Mouse (Mus musculus): ENCODE data around the gene Fam151a. TPM values are rescaled to one million over a fixed set of nuclear protein-coding genes. Genes with fewer than 3 reads are reported as not detected.
"Not testable (repeated sequence)": the region's sequence is repeated elsewhere in the genome, so short reads cannot be mapped to it uniquely, and the experiment has no call there.

Gene Fam151a
- polyA plus RNA-seq, 1 experiment, result 449 TPM

GRCm38 (mm10) chr4:106772558-106772957 lies 38.9 kb downstream of the Fam151a start:
- Histone ChIP-seq H3K4me3 (ENCODE audit: low read depth, low read length) (no peak overlapping the region), H3K27me3 (ENCODE audit: control insufficient read depth, insufficient read depth, low read length) (no peaks in the 10 kb centered on the region), H3K27ac (ENCODE audit: insufficient read depth, low read depth, low read length) (peak overlapping the region; percentile 65), H3K4me1 (ENCODE audit: control insufficient read depth, insufficient read depth, insufficient read length, low read length) (peaks cover 11% of the 10 kb centered on the region; the same call in 1 of the 2 replicates), H3K36me3 (ENCODE audit: control insufficient read depth, insufficient read depth, low read length) (peaks cover 32% of the 10 kb centered on the region)
- WGBS, result 41% methylated on average over 1 of the region's 1 CpGs
- TF ChIP-seq CTCF (IDR thresholded peaks at IDR 0.05; ENCODE audit: extremely low read depth, insufficient read length, insufficient replicate concordance, low read depth, low read length) (no peak), POLR2A (IDR thresholded peaks at IDR 0.05; ENCODE audit: low read depth, low read length) (no peak)

DNA sequence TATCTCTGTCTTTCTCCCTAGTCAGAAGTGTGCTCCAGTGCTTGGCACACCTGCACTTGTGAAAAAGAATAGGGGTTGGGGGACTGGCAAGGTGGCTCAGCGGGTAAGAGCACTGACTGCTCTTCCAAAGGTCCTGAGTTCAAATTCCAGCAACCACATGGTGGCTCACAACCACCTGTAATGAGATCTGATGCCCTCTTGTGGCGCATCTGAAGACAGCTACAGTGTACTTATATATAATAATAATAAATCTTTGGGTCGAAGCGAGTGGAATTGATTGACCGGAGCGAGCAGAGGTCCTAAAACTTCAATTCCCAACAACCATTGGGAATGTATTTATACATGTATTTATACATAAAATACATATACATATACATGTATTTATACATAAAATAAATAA lies 42.1 kb downstream of the Fam151a start:
- peaks cover 25% of the 10 kb centered on the region; the same call in 1 of the 2 replicates for H3K4me1 ChIP-seq (ENCODE audit: control insufficient read depth, insufficient read depth, insufficient read length, low read length)
- not testable (repeated sequence) for H3K36me3 ChIP-seq (ENCODE audit: control insufficient read depth, insufficient read depth, low read length); H3K27me3 ChIP-seq (ENCODE audit: control insufficient read depth, insufficient read depth, low read length); H3K27ac ChIP-seq (ENCODE audit: insufficient read depth, low read depth, low read length); H3K4me3 ChIP-seq (ENCODE audit: low read depth, low read length)
- 89% methylated on average over 6 of the region's 6 CpGs for WGBS
- TF ChIP-seq CTCF (IDR thresholded peaks at IDR 0.05; ENCODE audit: extremely low read depth, insufficient read length, insufficient replicate concordance, low read depth, low read length), result peak; percentile 4; the same call in 1 of the 2 replicates

- Histone ChIP-seq H3K4me3 (ENCODE audit: low read depth, low read length) (no peak overlapping the region), H3K36me3 (ENCODE audit: control insufficient read depth, insufficient read depth, low read length) (peaks cover 1% of the 10 kb centered on the region; the same call in 1 of the 2 replicates), H3K27me3 (ENCODE audit: control insufficient read depth, insufficient read depth, low read length) (no peaks in the 10 kb centered on the region), H3K4me1 (ENCODE audit: control insufficient read depth, insufficient read depth, insufficient read length, low read length) (peaks cover 24% of the 10 kb centered on the region; the same call in 1 of the 2 replicates), H3K27ac (ENCODE audit: insufficient read depth, low read depth, low read length) (no peak overlapping the region)
- 52% methylated on average over 3 of the region's 3 CpGs for WGBS
- TF ChIP-seq POLR2A (IDR thresholded peaks at IDR 0.05; ENCODE audit: low read depth, low read length) (no peak), CTCF (IDR thresholded peaks at IDR 0.05; ENCODE audit: extremely low read depth, insufficient read length, insufficient replicate concordance, low read depth, low read length) (no peak)
Measured at GRCm38 (mm10) chr4:106776998-106777397, 43.3 kb downstream of the Fam151a start.

- WGBS, result 24% methylated on average over 5 of the region's 5 CpGs
- H3K27me3 ChIP-seq (ENCODE audit: control insufficient read depth, insufficient read depth, low read length), result no peaks in the 10 kb centered on the region
- H3K4me1 ChIP-seq (ENCODE audit: control insufficient read depth, insufficient read depth, insufficient read length, low read length), result peaks cover 15% of the 10 kb centered on the region; the same call in 1 of the 2 replicates
- H3K27ac ChIP-seq (ENCODE audit: insufficient read depth, low read depth, low read length), result peak overlapping the region; percentile 89
- TF ChIP-seq POLR2A (IDR thresholded peaks at IDR 0.05; ENCODE audit: low read depth, low read length) (no peak), CTCF (IDR thresholded peaks at IDR 0.05; ENCODE audit: extremely low read depth, insufficient read length, insufficient replicate concordance, low read depth, low read length) (no peak)
- H3K36me3 ChIP-seq (ENCODE audit: control insufficient read depth, insufficient read depth, low read length), result peaks cover 2% of the 10 kb centered on the region; the same call in 1 of the 2 replicates
- H3K4me3 ChIP-seq (ENCODE audit: low read depth, low read length), result no peak overlapping the region
Measured at GRCm38 (mm10) chr4:106778116-106778788, 44.6 kb downstream of the Fam151a start.

- Histone ChIP-seq H3K4me1 (ENCODE audit: control insufficient read depth, insufficient read depth, insufficient read length, low read length) (peaks cover 15% of the 10 kb centered on the region; the same call in 1 of the 2 replicates), H3K27me3 (ENCODE audit: control insufficient read depth, insufficient read depth, low read length) (no peaks in the 10 kb centered on the region), H3K27ac (ENCODE audit: insufficient read depth, low read depth, low read length) (no peak overlapping the region), H3K36me3 (ENCODE audit: control insufficient read depth, insufficient read depth, low read length) (peaks cover 11% of the 10 kb centered on the region; the same call in 1 of the 2 replicates), H3K4me3 (ENCODE audit: low read depth, low read length) (no peak overlapping the region)
- WGBS, result 82% methylated on average over 3 of the region's 3 CpGs
- no peak for TF ChIP-seq CTCF (IDR thresholded peaks at IDR 0.05; ENCODE audit: extremely low read depth, insufficient read length, insufficient replicate concordance, low read depth, low read length)
- TF ChIP-seq POLR2A (IDR thresholded peaks at IDR 0.05; ENCODE audit: low read depth, low read length), result no peak
Measured at GRCm38 (mm10) chr4:106780045-106780444, 46.4 kb downstream of the Fam151a start.

DNA sequence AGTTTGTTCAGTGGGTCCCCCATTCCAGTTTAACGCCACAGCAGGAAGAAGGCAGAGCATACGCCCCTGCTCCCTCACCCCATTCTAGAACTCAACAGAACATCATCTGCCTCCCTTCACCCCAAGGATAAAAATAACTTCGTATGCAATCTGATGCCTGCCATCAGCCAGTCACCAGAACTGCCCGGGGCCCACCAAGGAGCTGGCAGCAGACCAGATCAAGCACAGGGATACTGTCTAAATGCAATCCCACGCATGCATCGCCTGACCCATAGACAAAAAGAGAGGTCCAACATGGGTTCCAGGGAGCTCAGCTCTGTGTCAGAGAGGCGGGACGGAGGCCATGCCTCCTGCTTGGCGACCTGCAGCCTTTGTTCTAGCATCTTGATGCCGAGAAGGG lies 49.4 kb downstream of the Fam151a start:
- 87% methylated on average over 10 of the region's 10 CpGs for WGBS
- H3K27ac ChIP-seq (ENCODE audit: insufficient read depth, low read depth, low read length), result no peak overlapping the region
- peaks cover 19% of the 10 kb centered on the region for H3K36me3 ChIP-seq (ENCODE audit: control insufficient read depth, insufficient read depth, low read length)
- TF ChIP-seq POLR2A (IDR thresholded peaks at IDR 0.05; ENCODE audit: low read depth, low read length) (no peak), CTCF (IDR thresholded peaks at IDR 0.05; ENCODE audit: extremely low read depth, insufficient read length, insufficient replicate concordance, low read depth, low read length) (no peak)
- H3K4me1 ChIP-seq (ENCODE audit: control insufficient read depth, insufficient read depth, insufficient read length, low read length), result peaks cover 8% of the 10 kb centered on the region
- H3K4me3 ChIP-seq (ENCODE audit: low read depth, low read length), result no peak overlapping the region
- H3K27me3 ChIP-seq (ENCODE audit: control insufficient read depth, insufficient read depth, low read length), result no peaks in the 10 kb centered on the region

GRCm38 (mm10) chr4:106784806-106785205 lies 51.1 kb downstream of the Fam151a start:
- no peaks in the 10 kb centered on the region for H3K27me3 ChIP-seq (ENCODE audit: control insufficient read depth, insufficient read depth, low read length)
- WGBS, result 88% methylated on average over 7 of the region's 7 CpGs

More at GRCm38 (mm10) chr4:106784806-106785205, 51.1 kb downstream of the Fam151a start:
- no peak for TF ChIP-seq CTCF (IDR thresholded peaks at IDR 0.05; ENCODE audit: extremely low read depth, insufficient read length, insufficient replicate concordance, low read depth, low read length)
- TF ChIP-seq POLR2A (IDR thresholded peaks at IDR 0.05; ENCODE audit: low read depth, low read length), result no peak
- peaks cover 4% of the 10 kb centered on the region for H3K4me1 ChIP-seq (ENCODE audit: control insufficient read depth, insufficient read depth, insufficient read length, low read length)
- H3K4me3 ChIP-seq (ENCODE audit: low read depth, low read length), result no peak overlapping the region
- peaks cover 20% of the 10 kb centered on the region for H3K36me3 ChIP-seq (ENCODE audit: control insufficient read depth, insufficient read depth, low read length)
- no peak overlapping the region for H3K27ac ChIP-seq (ENCODE audit: insufficient read depth, low read depth, low read length)

Measured in small intestine, adult 2 months (tissue).